Mouse (Mus musculus): ENCODE measurements around the gene Evx2.

Evx2 gene

GRCm38 (mm10) chr2:74659507-74660005 lies at the start of gene Evx2:
Evx2 (minus strand) TSS chr2:74659557.
- peak in 1 of 2 experiments; percentile 22 for DNase-seq

GRCm38 (mm10) chr2:74708676-74709075 lies 49.3 kb upstream of the Evx2 start:
- peak in 1 of 2 experiments; percentile 44 for DNase-seq

GRCm38 (mm10) chr2:74707599-74707998 lies 48.2 kb upstream of the Evx2 start:
- peak in 1 of 2 experiments; percentile 33 for DNase-seq

- DNase-seq, result peak in 1 of 2 experiments; percentile 21
Measured at GRCm38 (mm10) chr2:74706393-74706960, 47.1 kb upstream of the Evx2 start.

GRCm38 (mm10) chr2:74705467-74706089 lies 46.2 kb upstream of the Evx2 start:
- peak; percentile 80 to 87 for DNase-seq

DNA sequence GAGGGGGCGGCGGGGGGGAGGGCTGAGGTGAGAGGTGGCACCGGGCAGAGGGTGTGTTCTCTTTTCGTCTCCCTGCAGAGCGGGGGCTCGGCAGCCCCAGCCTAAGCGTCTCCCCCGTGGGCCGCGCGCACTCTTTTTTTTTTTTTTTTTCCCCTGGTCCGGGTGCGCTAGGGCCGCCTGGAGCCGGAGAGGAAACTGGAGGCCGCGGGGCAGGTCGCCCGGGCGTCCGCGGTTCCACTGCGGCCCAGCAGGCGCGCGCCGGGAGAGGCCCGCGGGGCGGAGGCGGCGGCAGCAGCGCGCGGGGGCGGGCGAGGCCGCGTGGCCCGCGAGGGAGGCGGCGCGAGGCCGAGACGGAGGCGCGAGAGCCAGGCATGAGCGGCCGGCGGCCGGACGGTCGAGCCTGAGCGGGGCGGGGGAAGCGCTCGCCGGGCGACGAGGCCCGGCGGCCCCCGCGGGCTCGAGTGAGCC lies 45.7 kb upstream of the Evx2 start:
- peak; percentile 65 to 83 for DNase-seq

DNA sequence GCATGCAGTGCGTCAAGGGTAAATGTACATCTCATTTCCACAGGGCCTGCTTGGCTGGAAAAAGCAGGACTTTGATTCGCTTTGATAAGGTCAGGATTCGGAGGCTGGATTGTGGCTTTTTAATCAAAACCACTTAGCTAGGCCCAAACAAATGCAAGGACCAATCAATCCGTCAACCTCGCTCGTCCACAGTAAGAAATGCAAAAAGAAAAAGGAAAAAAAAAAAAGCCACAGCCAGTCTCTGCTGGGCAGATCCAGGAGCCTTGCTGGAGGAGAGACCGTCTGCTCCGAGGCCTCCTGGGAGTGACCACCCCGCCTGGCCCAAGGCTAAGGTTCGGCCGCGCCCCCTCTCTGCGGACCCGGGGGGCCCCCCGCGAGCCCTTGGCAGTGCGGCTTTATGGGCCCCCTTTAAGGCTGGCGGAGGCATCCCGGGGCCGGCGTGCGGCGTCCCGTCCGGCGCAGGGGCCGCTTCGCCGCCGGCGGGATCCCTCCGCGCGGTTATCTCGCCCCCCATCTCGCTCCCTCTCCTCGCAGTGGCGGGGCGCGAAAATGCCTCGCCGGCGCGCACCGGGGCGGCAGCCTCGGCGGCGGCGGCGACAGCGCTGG lies 45.1 kb upstream of the Evx2 start, which contains the start of gene Hoxd8:
Gene Hoxd8 (plus strand): TSS at position 223 of the 606 bp plus-strand sequence.
- peak; percentile 92 to 95 for DNase-seq

DNA sequence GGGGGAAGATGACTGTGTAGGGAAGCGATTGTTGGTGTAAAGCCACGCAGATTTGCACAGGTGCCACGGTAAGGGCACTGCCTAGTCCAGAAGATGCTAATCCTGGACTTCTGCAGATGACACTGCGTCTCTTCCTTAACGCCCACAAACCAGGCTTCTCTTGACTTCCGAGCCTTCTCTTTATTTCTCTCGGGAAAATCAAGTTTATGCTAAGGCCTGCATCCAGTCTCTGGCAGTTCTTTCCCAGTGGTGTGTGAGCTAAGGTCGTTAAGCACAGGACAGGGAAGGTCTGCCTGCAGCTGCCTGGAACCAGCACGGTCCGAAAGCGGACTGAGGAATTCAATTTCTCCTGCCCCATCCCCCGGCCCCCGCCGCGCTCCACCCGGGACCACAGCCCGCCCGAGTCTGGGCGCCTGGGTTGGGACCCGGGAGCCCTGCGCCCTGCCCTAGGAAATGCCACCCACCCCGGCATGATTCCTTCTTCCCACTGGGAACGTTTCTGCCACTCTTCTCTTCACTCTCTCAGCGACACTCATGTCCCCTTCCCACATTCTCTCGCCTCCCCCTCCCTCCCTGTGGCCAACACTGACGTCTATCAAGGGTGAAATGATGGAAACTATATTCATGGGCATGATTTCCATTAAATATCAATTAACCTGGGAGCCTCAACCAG lies 44.5 kb upstream of the Evx2 start:
- peak; percentile 74 to 83 for DNase-seq

- DNase-seq, result peak in 1 of 2 experiments; percentile 34
Measured at GRCm38 (mm10) chr2:74703317-74703716, 44.0 kb upstream of the Evx2 start.

DNA sequence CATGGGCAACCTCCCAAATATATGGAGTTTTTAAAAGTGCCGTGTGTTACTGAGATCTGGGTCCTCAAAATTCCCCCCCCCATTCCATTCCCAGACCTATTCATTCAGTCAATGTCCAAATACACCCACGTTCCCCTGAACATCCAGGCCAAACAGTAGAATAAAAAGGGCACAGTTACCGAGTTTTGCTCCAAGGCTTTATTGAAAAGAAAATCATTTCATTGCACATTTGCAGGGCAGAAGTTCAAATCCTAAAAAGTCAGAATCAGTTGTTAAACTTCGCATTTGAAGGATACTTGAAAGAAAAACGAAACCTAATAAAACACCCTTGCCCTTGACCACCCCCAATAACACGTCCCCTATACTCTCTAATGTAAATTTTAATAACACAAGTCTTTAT lies 43.5 kb upstream of the Evx2 start:
- DNase-seq, result peak in 1 of 2 experiments; percentile 2

- DNase-seq, result peak; percentile 93 to 95
Measured at GRCm38 (mm10) chr2:74701949-74702819, 42.8 kb upstream of the Evx2 start.

DNA sequence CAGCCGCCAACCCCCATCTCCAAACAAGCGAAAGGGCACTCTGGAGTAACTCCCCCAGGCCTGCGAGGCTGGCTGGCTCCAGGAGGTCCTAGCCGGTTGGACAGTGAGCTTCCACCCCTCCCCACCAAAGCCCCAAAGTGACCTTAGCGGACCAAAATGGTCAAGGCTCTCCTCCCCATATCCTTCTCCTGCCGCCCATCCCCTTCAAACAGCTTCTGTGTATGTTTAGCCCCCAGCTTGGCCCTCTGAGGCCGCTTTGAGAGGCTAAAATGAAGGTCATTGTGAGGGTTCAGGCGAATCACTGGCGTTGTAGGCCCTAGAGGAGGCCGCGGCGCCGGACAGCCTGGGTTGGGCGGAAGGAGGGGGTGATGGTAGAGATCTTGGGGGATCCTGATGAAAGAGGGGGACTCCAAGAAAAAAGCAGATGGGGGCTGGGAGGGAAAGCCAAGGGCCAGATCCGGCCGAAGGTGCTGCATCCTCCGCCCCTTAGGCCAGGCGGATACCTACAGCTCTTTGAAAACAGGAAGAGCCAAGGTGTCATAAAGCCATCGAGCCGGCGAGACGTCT lies 41.3 kb upstream of the Evx2 start:
- peak; percentile 71 to 79 for DNase-seq

DNA sequence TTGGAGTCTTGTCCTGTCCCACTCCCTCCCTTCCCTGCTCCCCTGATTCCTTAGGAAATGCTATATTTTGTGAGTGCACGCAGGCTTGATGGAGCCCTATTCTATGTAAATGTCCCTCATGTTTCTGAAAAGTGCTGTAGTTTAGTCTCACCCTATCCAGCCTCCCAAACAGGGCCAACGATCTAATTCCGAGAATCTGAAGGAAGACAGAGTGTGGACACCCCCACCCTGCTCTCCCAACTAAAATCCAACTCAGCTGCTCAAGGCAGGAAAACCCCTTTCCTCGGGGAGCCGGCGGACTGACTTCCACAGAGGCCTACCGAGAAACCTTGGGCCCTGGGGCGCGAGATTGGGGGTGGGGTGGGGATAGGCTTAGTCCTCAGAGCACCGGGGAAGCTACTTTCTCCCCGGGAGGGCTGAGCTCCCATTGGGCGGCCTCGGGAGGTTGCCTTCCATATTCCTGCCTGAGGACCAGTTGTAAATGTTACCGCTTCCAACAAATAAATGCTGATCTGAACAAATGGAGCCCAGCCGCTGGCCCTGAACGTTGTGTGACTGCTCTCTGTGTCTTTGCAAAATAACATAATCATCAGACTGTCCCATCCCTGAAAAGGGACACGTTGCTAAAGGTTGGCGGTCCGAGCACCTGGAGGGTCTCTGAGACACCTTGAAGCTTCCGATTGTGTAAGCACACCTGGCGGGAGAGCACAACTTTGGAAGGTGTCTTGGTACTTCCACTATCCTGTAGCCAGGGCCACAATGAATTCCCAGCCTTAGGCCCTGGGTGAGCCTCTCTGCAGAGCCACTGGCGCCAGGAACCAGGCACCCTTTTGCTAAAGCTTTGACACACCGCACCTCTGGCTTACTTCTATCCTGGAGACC lies 40.5 kb upstream of the Evx2 start:
- DNase-seq, result peak; percentile 68 to 72

GRCm38 (mm10) chr2:74699053-74699430 lies 39.7 kb upstream of the Evx2 start:
- peak; percentile 62 to 71 for DNase-seq

- peak; percentile 68 to 78 for DNase-seq
Measured at GRCm38 (mm10) chr2:74698201-74699052, 39.1 kb upstream of the Evx2 start.

GRCm38 (mm10) chr2:74697567-74698121 lies 38.3 kb upstream of the Evx2 start, which contains the start of gene Hoxd9:
Hoxd9 (plus strand) TSS chr2:74697727.
- peak; percentile 87 to 92 for DNase-seq

DNA sequence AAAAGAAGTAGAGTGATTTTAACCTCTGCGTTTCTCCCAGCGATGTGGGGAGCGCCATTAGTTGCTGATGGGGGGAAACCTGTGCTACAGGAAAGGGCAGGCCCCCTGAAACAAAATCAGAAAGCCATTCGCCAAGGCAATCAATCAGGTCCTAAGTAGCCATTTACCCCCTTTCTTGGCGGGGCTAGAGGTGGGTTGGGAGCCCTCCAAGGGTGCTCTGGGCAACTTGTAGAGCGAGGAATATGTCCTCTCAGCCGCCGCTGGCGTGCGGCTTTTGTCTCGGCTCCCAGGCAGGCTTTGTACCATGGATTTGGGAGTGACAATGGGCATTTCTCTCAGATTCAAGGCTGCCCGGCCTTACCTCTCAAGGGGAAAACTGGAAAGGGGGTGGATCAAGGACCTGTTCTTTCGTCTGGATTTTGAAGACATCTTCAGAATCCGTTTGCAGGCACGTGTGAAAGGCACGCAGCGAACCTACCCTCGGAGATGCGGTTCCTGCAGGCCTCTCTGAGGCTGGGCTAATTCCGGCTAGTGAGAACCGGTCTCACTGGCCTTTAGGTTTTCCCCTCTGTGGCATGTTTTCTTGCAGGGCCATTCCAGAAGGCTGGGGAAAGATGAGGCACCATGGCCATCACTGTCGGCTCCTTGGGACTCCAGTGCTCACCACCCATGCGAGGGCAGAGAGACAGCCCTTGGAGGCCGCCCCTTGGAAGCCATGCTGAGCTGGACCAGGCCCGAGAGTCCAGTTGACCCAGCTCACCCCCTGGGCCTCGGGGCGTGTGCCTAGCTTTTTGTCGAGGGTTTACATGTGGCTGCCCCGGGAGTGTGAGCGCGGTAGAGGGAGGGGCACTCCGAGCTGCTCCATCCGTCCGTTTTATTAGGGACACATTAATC lies 37.3 kb upstream of the Evx2 start:
- peak; percentile 62 to 75 for DNase-seq

DNA sequence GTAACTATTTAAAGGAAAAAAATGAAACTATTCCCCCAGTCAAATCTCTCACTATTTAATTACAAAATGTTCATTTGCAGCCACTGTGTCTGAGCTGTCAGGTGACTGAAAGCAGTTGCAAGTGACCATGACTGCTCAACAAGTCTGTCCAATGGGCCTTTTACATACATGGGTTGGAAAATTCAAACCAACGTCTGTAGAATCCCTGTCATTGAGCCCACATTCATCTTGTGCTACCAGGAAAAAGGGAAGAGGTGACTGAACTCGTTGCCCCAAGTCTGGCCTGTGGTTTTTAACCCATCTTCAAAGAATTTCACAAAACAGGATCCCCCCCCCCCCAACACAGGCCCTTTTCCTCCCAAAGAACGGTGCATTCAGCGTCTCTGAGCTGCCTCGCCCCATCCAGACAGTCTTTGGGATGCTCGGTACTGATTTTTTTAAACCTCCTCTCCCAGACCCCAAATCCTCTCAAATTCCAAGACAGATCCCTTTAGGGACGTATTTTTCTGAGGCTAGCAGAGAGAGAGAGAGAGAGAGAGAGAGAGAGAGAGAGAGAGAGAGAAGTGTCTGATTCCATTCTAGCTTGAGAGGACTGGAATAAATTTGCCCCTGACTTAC lies 36.6 kb upstream of the Evx2 start:
- peak in 1 of 2 experiments; percentile 13 for DNase-seq
